Mouse (Mus musculus) common myeloid progenitor, adult 5-6 weeks (primary cell): ENCODE results near the gene Fpr-rs6. TPM values are rescaled to one million over a fixed set of nuclear protein-coding genes. Genes with fewer than 3 reads are reported as not detected.

Experiments
- ATAC-seq: replicated peaks from 2 replicates; pipeline ENCODE4 v1.8.0; 2016; ENCODE audit warnings: low read depth, mild to moderate bottlenecking, moderate TSS enrichment, inconsistent platforms; ENCODE audit not compliant: poor library complexity, severe bottlenecking
- total RNA-seq: library from RNA; stranded (forward); fragments of 200-1000, 187-1606 nt; gene quantifications from 2 replicates; pipeline ENCODE4 v1.2.3, GENCODE M21; 2017

Fpr-rs6 gene
- not detected in 2 replicates for total RNA-seq

GRCm38 (mm10) chr17:20182997-20183396, at the start of gene Fpr-rs6:
Gene Fpr-rs6, minus strand, starts transcription at chr17:20183097.
- ATAC-seq: no peak

Other genes starting within 250 kb of the Fpr-rs6 start
- gene Vmn2r104, start 134.8 kb downstream of the Fpr-rs6 start, total RNA-seq: not detected in 2 replicates
- gene Fpr-rs7, start 68.9 kb downstream of the Fpr-rs6 start, total RNA-seq: not detected in 2 replicates
- not detected in 2 replicates for gene Vmn2r105, start 52.0 kb upstream of the Fpr-rs6 start, total RNA-seq
- gene Vmn2r106, start 102.5 kb upstream of the Fpr-rs6 start, total RNA-seq: not detected in 2 replicates
- gene Vmn2r107, start 162.1 kb upstream of the Fpr-rs6 start, total RNA-seq: not detected in 2 replicates
- not detected in 2 replicates for gene Vmn1r224, start 231.0 kb upstream of the Fpr-rs6 start, total RNA-seq